Mouse (Mus musculus): ENCODE data around the gene Ndufv2. TPM values are rescaled to one million over a fixed set of nuclear protein-coding genes. Genes with fewer than 3 reads are reported as not detected.
"Not testable (repeated sequence)": the region's sequence is repeated elsewhere in the genome, so short reads cannot be mapped to it uniquely, and the experiment has no call there.

The Ndufv2 gene
- polyA plus RNA-seq, 1 experiment = 134 TPM

DNA sequence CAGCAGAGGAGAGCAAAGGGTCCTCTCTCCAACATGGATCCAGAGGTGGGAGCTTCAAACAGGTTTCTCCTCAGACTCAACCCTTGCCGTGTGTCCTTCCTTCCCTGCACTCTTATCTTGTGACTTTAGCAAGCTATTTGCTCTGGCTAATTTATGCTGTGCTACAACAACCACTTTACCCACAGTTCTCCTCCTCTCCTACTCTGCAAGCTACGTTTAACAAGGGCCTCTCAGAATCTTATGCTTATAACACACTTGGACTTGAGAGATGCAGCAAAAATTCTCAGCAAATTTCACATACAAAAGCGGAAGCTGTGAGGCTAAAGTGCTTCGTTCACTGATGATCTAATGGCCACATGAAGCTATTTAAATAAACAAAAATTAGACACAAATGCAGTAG, 48.0 kb downstream of the Ndufv2 start:
- TF ChIP-seq MYOD1 (IDR thresholded peaks at IDR 0.05; ENCODE audit: control insufficient read depth, insufficient read length, low read depth) (no peak), USF1 (IDR thresholded peaks at IDR 0.05; ENCODE audit: low read depth) (no peak), CEBPB (IDR thresholded peaks at IDR 0.05; ENCODE audit: low read depth) (no peak), MAX (IDR thresholded peaks at IDR 0.05) (no peak), CTCF (IDR thresholded peaks at IDR 0.05; ENCODE audit: control insufficient read depth, insufficient read depth, insufficient read length) (no peak), MYOG (IDR thresholded peaks at IDR 0.05; ENCODE audit: control insufficient read depth, extremely low read depth, insufficient read length) (no peak), FOSL1 (IDR thresholded peaks at IDR 0.05; ENCODE audit: insufficient read depth, low read length, poor library complexity, severe bottlenecking) (no peak)

DNA sequence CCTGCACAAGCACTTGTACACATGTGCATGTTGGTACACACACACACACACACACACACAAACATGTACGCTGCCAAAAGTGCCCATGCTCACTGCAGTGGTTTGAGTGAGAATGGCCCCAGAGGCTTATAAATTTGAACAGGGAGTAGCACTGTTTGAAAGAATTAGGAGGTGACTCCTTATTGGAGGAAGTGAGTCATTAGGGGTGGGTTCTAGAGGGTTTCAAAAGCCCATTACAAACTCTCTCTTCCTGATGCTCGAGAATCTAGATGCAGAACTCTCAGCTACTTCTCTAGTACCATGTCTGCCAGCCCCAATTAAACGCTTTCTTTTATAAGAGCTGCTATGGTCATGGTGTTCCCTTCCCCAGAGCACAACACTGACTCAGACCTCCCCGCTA, 52.6 kb downstream of the Ndufv2 start:
- TF ChIP-seq FOSL1 (IDR thresholded peaks at IDR 0.05; ENCODE audit: insufficient read depth, low read length, poor library complexity, severe bottlenecking) = no peak
- TF ChIP-seq MAX (IDR thresholded peaks at IDR 0.05) = no peak
- TF ChIP-seq MYOG (IDR thresholded peaks at IDR 0.05; ENCODE audit: control insufficient read depth, extremely low read depth, insufficient read length) = no peak
- TF ChIP-seq USF1 (IDR thresholded peaks at IDR 0.05; ENCODE audit: low read depth) = no peak
- no peak for TF ChIP-seq MYOD1 (IDR thresholded peaks at IDR 0.05; ENCODE audit: control insufficient read depth, insufficient read length, low read depth)
- no peak for TF ChIP-seq CTCF (IDR thresholded peaks at IDR 0.05; ENCODE audit: control insufficient read depth, insufficient read depth, insufficient read length)
- no peak for TF ChIP-seq CEBPB (IDR thresholded peaks at IDR 0.05; ENCODE audit: low read depth)
- H3ac ChIP-seq (ENCODE audit: control insufficient read depth, insufficient read length, low read depth) = no peak overlapping the region
- no peaks in the 10 kb centered on the region for H3K79me3 ChIP-seq (ENCODE audit: low read depth)
- no peak overlapping the region for H3K4me3 ChIP-seq (ENCODE audit: insufficient read depth, poor library complexity, severe bottlenecking)
- no peaks in the 10 kb centered on the region for H3K27me3 ChIP-seq (ENCODE audit: control insufficient read depth, insufficient read depth, insufficient read length)
- peaks cover 4% of the 10 kb centered on the region for H3K36me3 ChIP-seq (ENCODE audit: control insufficient read depth, insufficient read depth)
- no peaks in the 10 kb centered on the region for H3K79me2 ChIP-seq (ENCODE audit: control insufficient read depth, insufficient read depth)

More for the DNA sequence above, 48.0 kb downstream of the Ndufv2 start:
- Histone ChIP-seq H3ac (ENCODE audit: control insufficient read depth, insufficient read length, low read depth) (no peak overlapping the region), H3K4me3 (ENCODE audit: insufficient read depth, poor library complexity, severe bottlenecking) (no peak overlapping the region), H3K79me3 (ENCODE audit: low read depth) (no peaks in the 10 kb centered on the region), H3K27me3 (ENCODE audit: control insufficient read depth, insufficient read depth, insufficient read length) (no peaks in the 10 kb centered on the region), H3K79me2 (ENCODE audit: control insufficient read depth, insufficient read depth) (no peaks in the 10 kb centered on the region), H3K36me3 (ENCODE audit: control insufficient read depth, insufficient read depth) (peaks cover 4% of the 10 kb centered on the region)

GRCm38 (mm10) chr17:66048199-66048598, 53.2 kb downstream of the Ndufv2 start:
- no peaks in the 10 kb centered on the region for H3K27me3 ChIP-seq (ENCODE audit: control insufficient read depth, insufficient read depth, insufficient read length)
- H3K36me3 ChIP-seq (ENCODE audit: control insufficient read depth, insufficient read depth) = peaks cover 4% of the 10 kb centered on the region
- TF ChIP-seq CEBPB (IDR thresholded peaks at IDR 0.05; ENCODE audit: low read depth) (no peak), MYOD1 (IDR thresholded peaks at IDR 0.05; ENCODE audit: control insufficient read depth, insufficient read length, low read depth) (no peak)
- H3K4me3 ChIP-seq (ENCODE audit: insufficient read depth, poor library complexity, severe bottlenecking) = no peak overlapping the region
- H3K79me2 ChIP-seq (ENCODE audit: control insufficient read depth, insufficient read depth) = no peaks in the 10 kb centered on the region
- no peak overlapping the region for H3ac ChIP-seq (ENCODE audit: control insufficient read depth, insufficient read length, low read depth)
- H3K79me3 ChIP-seq (ENCODE audit: low read depth) = no peaks in the 10 kb centered on the region

DNA sequence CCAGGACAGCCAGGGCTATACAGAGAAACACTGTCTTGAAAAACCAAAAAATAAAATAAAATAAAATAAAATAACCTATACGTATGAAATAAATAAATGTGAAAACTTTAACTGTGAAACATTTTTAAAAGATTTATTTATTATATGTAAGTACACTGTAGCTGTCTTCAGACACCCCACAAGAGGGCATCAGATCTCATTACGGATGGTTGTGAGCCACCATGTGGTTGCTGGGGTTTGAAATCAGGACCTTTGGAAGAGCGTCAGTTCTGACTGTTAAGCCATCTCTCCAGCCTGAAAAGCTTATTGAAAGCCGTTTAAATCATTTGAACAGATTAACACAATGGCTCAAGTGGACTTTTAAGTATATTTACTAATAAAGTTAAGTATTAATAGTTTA, 57.7 kb downstream of the Ndufv2 start:
- not testable (repeated sequence) for H3K79me3 ChIP-seq (ENCODE audit: low read depth); H3K4me3 ChIP-seq (ENCODE audit: insufficient read depth, poor library complexity, severe bottlenecking); H3K79me2 ChIP-seq (ENCODE audit: control insufficient read depth, insufficient read depth); H3K27me3 ChIP-seq (ENCODE audit: control insufficient read depth, insufficient read depth, insufficient read length); H3K36me3 ChIP-seq (ENCODE audit: control insufficient read depth, insufficient read depth); H3ac ChIP-seq (ENCODE audit: control insufficient read depth, insufficient read length, low read depth)

DNA sequence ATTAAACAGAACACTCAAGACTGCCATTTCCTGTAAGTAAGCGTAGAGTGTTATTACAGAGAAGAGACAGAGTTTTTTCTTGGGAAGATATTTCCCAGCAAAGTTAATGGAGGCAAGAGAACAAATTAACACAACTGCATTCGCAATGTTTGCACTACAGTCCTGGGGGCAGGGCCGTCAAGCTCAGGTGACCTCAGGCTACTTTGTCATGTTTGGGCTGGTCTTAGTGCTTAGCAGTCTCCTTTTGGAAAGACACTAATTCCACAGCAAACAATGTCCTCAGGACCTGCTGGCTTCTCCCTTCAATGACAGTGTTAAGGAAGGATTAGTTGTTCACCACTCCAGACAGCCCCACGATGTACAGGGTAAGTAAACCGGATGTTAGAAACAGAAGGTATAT, 60.3 kb downstream of the Ndufv2 start:
- no peaks in the 10 kb centered on the region for H3K27me3 ChIP-seq (ENCODE audit: control insufficient read depth, insufficient read depth, insufficient read length)

DNA sequence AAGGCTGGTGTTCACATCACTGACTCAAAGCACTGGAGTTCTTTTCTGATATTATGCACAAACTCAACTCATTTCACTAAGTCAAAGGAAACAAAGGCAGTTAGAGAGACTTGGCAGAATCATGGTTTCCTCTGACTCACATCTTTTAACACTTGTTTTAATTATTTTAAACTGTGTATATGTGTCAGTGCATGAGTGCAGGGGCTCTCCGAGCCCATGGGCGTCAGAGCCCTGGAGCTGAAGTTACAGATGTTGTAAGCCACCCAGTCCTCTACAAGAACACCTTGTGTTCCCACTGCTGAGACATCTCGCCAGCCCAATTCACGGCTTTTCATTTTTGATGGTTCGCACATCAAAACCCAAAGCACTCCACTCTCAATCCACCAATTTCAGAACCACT, 68.1 kb downstream of the Ndufv2 start:
- TF ChIP-seq CTCF (IDR thresholded peaks at IDR 0.05; ENCODE audit: control insufficient read depth, insufficient read depth, insufficient read length) (no peak), CEBPB (IDR thresholded peaks at IDR 0.05; ENCODE audit: low read depth) (no peak), USF1 (IDR thresholded peaks at IDR 0.05; ENCODE audit: low read depth) (no peak), MYOD1 (IDR thresholded peaks at IDR 0.05; ENCODE audit: control insufficient read depth, insufficient read length, low read depth) (no peak), MAX (IDR thresholded peaks at IDR 0.05) (no peak), MYOG (IDR thresholded peaks at IDR 0.05; ENCODE audit: control insufficient read depth, extremely low read depth, insufficient read length) (no peak), FOSL1 (IDR thresholded peaks at IDR 0.05; ENCODE audit: insufficient read depth, low read length, poor library complexity, severe bottlenecking) (no peak)
- no peak overlapping the region for H3K4me3 ChIP-seq (ENCODE audit: insufficient read depth, poor library complexity, severe bottlenecking)
- peaks cover 15% of the 10 kb centered on the region for H3K36me3 ChIP-seq (ENCODE audit: control insufficient read depth, insufficient read depth)
- no peaks in the 10 kb centered on the region for H3K79me2 ChIP-seq (ENCODE audit: control insufficient read depth, insufficient read depth)
- no peaks in the 10 kb centered on the region for H3K79me3 ChIP-seq (ENCODE audit: low read depth)
- H3K27me3 ChIP-seq (ENCODE audit: control insufficient read depth, insufficient read depth, insufficient read length) = no peaks in the 10 kb centered on the region
- no peak overlapping the region for H3ac ChIP-seq (ENCODE audit: control insufficient read depth, insufficient read length, low read depth)

More for the DNA sequence above, 60.3 kb downstream of the Ndufv2 start:
- TF ChIP-seq FOSL1 (IDR thresholded peaks at IDR 0.05; ENCODE audit: insufficient read depth, low read length, poor library complexity, severe bottlenecking) = no peak
- no peak for TF ChIP-seq MYOG (IDR thresholded peaks at IDR 0.05; ENCODE audit: control insufficient read depth, extremely low read depth, insufficient read length)
- no peak for TF ChIP-seq CTCF (IDR thresholded peaks at IDR 0.05; ENCODE audit: control insufficient read depth, insufficient read depth, insufficient read length)
- TF ChIP-seq USF1 (IDR thresholded peaks at IDR 0.05; ENCODE audit: low read depth) = no peak
- no peak for TF ChIP-seq MYOD1 (IDR thresholded peaks at IDR 0.05; ENCODE audit: control insufficient read depth, insufficient read length, low read depth)
- TF ChIP-seq MAX (IDR thresholded peaks at IDR 0.05) = no peak
- no peaks in the 10 kb centered on the region for H3K79me3 ChIP-seq (ENCODE audit: low read depth)
- no peaks in the 10 kb centered on the region for H3K79me2 ChIP-seq (ENCODE audit: control insufficient read depth, insufficient read depth)
- H3K36me3 ChIP-seq (ENCODE audit: control insufficient read depth, insufficient read depth) = peaks cover 6% of the 10 kb centered on the region
- H3ac ChIP-seq (ENCODE audit: control insufficient read depth, insufficient read length, low read depth) = no peak overlapping the region
- H3K4me3 ChIP-seq (ENCODE audit: insufficient read depth, poor library complexity, severe bottlenecking) = no peak overlapping the region
